Mouse (Mus musculus): ENCODE data around the gene Satb2.
"Not testable (repeated sequence)": the region's sequence is repeated elsewhere in the genome, so short reads cannot be mapped to it uniquely, and the experiment has no call there.

Gene Satb2

DNA sequence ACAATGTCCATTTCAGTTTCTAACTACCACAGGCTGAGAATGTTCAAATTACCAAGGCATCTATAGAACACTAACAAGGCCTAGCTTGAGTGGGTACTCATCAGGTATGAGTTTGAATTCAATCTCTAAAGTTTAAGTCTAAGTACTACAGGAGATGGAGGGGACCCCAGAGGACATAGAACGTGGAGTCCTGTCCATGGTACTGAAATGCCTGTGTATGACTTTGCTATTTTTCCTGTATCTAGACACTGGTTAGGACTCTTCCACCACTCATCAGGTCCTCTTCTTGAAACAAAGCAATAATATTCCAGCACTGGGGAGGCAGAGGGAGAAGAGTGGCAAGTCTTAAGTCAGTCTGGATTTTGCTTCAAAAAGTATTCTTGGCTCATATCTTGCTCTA, 139.5 kb downstream of the Satb2 start:
- in situ Hi-C loops (cut with MboI, MseI) = no loop called here

DNA sequence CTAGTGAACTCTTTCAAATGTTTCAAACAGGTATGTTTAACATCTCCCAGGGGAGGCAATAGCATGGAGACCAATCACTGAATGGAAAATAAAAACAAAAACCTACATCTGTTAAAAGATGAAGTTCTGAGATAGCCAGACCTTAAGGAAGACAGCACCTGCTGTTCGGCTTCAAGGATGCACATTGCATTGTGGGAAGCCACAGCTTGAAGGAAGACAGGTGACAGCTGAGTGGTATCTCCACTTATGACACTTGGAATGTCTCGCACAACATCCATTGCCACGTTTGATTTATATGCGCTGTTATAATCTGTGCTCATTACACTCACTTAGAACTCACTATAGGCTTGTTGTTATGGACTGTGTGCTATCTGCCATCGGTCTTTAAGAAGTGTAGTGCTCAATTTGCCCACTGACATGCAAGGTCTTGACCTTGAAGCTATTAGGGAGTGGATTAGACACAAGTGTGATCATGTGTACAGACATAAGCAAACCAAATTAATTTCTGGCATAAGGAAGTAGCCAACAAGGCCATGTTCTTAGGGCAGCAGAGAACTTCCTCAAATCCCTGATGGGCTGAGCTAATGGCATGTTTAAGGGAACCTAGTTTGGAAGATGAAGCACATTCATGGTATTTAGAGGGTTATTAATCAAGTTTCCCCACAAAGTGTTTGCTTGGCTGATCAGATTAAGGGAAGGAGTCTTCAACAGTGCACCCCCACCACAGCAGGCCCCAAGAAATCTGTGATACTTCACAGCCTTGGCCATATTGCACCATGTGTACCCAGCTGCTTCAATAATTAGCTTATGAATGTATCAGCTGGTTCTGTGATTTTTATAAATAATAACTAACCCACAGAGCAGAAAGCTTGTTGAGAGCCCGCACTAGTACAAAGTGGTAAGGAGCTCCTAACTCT, 144.2 kb downstream of the Satb2 start:
- in situ Hi-C loops (cut with MboI, MseI) = no loop called here

DNA sequence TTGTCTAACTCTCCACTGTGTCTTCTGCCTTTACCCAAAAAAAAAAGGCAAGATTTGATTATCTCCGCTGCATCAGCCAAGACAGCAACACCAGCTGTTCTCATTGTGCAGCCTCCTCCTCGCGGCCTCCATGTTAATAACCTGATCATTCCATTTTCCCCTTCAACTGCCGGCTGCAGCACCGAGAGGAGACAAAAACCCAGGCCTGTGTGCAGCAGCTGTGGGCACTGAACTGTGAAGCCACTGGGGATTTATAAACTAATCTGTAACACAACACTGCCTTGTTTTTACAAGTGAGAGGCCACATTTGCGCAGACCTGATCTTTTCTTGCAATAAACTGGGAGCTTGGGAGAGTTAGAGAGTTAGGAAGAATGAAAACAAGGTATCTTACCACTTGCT, 145.1 kb downstream of the Satb2 start:
- in situ Hi-C loops (cut with MboI, MseI) = no loop called here

DNA sequence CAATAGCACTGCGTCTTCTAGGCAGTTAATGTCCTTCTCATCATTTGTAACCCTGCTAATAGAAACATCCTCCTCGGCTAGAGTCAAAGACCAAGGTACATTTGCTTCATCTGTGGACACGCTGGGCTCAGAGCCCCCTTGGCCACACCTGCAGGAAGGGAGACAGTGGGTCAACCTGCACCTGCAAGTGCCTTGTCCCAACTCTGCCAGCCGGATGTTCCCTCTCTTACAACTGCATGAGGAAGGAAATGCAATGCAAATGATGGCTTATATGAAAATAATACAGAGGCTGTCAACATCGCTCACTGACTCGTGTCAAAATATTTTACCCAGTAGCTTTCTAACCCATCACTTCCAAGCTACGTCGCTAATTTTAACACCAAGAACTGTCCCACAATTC, 145.7 kb downstream of the Satb2 start:
- in situ Hi-C loops (cut with MboI, MseI) = no loop called here

DNA sequence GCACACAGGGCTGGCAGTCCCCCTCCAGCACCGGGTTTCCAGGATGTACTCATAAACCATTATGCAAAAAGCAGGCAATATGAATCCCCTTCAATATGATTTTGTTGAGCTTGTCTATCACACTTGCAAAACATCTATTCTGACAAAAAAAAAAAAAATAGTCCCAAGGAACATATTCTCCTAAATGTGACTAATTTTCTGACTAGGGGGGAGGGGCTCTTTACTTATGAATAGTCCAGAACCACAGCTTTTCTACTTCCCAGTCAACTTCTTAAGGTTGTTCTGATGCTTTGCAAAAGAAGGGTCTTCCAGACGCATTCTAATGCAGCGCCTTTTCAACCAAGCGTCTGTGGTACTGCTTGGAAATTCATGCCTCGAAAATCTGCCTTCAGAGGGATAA, 155.7 kb downstream of the Satb2 start:
- in situ Hi-C loops (cut with MboI, MseI) = no loop called here

DNA sequence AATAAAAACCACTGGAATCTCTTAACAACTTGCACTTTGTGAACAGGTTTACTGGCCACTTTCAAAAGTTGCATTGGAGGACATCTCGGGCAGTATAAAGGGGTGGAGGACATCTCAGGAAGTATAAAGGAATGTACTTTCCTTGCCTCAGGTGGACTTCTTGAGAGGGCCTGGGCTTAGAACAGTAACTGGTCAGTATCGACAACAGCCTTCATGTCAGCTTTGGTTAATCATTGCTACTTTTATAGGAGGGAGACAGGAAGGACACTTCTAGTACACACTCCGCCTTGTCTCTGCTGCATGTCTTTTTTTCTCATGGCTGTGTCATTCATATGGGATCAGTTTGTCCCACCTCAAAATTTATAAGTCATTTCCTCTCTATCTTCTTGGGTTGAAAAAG, 156.4 kb downstream of the Satb2 start:
- in situ Hi-C loops (cut with MboI, MseI) = no loop called here

DNA sequence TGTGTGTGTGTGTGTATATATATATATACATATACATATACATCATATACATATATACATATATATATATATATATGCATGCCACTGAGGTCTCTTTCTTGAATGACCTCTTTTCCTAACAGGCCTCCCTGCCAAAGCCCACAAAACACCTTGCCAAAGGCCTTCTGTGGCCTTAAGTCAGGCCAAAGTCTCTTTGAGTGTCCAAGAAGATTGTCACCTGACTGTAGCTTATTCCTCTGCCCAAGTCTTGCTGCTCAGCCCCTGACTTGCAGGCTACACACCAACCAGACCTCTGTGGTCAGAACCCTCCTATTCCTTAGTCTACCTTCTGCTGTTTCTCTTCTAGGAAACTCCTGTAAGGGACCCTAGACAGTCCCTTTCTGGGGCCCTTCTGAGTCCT, 164.9 kb downstream of the Satb2 start:
- in situ Hi-C loops (cut with MboI, MseI) = no loop called here

DNA sequence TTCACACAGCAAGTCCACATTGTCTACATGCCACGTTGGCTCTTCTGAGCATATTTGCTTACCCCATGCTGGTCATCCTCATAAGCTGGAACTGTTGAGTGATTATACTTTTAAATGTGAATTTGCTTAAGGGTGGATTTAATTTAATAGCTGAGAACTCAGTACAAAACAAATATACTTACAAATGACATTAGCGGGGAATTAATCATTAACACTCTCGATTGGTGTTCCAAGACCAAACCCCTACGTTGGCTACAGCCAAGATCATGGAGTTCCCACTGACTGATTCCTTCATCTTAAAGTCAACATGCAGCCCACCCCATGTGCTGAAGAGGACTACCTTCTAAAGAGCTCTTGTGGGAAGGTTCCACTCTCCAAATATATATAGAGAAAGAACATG, 165.5 kb downstream of the Satb2 start:
- in situ Hi-C loops (cut with MboI, MseI) = no loop called here

DNA sequence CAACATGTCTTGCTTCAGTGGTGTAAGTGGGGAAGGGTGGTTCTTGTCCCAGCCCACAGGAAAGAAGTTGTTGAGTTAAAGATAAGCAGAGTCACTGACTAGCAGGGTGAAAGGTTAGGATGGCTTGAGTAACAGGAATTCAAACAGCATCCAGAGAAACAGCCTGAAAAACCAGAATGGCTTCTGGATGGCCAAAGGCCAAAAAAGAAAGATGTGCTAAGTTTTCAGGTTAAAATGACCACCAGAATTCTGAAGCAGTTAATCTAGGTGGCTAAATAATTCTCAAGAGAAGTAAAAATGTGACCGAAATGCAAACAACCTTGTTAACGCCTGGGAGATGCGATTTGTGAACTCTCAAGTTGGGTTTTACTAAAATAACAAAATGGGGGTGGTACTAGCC, 167.0 kb downstream of the Satb2 start:
- in situ Hi-C loops (cut with MboI, MseI) = no loop called here

DNA sequence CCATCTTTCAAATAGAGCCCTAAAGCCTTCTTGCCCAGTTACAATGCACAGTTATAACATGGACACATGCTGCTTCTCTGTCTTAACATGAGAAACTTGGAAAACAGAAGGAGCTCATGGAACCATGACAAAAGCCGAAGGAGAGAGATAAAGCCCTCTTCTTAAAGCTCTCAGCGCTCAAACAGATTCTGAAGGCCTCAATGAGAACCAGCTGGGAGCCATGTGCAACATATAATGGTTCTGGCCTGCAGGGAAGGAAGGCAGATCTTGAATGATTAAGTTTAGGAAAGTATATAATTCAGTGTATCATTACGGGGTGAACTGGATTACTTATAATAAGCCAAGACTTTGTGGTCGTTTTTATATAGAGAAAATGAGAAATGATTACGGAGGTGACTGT, 172.4 kb downstream of the Satb2 start:
- in situ Hi-C loops (cut with MboI, MseI) = no loop called here

DNA sequence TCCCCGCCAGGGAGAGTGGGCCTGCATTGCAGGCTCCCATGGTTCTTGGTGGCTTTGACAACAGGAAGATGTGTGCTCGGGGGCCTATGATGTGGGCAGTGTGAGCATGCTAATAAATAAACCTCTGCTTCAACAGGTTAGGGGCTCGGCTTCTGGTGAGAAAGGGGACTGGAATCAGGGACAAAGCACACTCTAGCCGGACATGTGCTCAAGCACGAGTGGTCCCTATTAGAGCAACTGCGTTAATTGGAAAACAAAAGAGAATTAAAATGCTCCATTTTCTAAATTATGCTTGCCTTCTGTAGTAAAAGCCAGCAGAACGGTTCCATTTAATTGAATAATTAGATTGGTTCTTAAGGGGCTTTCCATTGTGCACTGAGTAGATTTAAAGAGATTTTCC, 177.8 kb downstream of the Satb2 start:
- in situ Hi-C loops (cut with MboI, MseI) = no loop called here

DNA sequence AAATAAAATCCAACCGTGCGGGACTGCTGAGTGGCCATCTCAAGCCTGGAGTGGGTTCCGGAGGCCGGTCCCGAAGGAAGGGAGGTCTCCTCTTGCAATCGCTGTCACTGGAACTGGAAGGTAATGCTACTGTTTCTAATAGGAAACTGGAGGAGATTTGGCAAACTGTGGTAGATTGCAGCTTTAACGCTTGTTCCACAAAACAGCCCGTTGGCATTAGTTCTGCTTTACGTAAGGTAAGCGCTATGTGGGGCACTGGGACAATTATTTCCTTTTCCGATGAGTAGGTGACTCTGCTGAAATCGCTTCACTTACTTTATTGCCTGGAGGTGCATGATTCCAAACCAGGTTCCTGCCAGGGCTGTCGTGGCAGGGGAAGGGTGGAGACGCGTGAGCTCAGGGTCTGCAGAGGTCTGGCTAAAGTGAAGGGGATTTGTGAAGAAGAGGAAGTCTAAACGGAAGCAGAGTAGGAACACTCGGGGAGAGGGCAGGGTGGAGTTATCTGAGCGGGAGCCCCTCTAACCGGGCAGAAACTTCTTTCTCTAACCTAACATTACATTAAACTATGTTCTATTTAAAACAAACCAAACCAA, 183.3 kb downstream of the Satb2 start:
- in situ Hi-C loops (cut with MboI, MseI) = no loop called here

DNA sequence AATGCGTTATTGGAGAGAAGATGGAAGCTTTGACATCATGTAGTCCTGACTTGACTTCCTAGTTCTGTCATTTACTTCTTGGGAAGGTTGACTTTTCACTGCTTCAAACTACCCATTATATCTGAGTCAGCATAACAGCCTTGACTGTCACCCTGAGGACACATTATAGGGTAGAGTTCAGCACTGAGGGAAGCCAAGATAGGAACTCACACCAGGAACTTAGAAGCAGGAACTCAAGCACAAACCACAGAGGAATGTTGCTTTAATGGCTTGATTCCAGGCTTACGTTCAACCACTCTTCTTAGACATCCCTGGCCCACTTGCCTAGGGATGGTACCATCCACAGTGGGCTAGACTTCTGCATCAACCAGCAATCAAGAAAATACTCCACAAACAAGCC, 188.8 kb downstream of the Satb2 start:
- in situ Hi-C loops (cut with MboI, MseI) = no loop called here

DNA sequence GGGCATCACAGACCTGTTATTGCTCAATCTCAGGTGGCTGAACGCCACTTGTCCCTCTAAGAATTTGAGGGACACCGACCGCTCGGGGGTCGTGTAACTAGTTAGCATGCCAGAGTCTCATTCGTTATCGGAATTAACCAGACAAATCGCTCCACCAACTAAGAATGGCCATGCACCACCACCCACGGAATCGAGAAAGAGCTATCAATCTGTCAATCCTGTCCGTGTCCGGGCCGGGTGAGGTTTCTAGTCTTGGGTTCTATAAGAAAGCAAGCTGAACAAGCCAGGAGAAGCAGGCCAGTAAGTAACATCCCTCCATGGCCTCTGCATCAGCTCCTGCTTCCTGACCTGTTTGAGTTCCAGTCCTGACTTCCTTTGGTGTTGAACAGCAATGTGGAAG, 196.3 kb downstream of the Satb2 start:
- in situ Hi-C loops (cut with MboI, MseI) = not testable (repeated sequence)

DNA sequence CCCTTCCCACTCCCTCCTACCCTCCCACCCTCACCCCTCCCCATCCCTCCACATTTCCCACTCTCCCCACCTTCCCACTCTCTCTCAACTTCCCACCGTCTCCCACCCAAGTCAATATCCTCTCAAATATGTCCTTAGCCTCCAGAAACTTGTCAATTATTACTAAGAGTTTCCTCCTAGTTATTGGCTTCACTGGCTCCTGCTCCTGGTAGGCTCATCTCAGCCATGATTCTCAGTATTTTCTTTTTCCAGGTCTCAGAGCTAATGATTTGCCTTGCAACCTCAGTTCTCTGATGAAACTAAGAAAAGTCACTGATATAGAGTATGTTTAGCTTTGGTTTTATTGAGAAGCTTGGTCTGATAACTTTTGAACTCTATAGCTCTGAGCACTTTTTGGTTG, 214.2 kb downstream of the Satb2 start:
- in situ Hi-C loops (cut with MboI, MseI) = no loop called here

DNA sequence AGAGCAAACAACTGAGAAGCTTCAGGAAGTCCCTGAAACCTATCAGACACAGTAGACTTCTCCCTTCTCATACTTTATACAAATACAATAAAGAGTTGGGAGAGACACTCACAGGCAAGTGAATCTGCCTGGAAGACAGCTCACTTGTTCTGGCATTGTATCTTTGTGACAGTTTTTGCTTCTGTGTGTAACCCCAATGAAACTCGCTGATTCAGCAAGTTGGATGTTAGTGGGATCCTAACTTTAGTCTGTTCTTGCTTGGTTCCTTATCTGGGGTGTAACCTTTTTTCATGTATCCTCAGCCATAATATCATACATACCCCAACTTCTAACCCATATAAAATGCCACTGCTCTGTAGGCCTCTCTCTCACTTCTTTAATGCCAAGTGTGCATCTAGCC, 216.9 kb downstream of the Satb2 start:
- in situ Hi-C loops (cut with MboI, MseI) = no loop called here

DNA sequence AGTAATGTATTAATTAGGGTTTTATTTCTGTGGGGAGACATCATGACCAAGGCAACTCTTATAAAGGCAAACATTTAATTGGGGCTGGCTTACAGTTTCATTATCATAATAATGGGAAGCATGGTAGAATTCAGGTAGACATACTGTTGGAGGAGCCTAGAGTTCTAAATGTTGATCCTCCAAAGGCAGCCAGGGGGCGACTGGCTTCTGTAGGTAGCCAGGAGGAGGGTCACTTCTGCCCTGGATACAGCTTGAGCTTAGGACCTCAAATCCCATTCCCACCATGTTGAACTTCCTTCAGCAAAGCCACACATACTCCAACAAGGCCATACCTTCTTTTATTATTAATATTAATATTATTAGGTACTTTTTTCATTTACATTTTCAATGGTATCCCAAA, 225.2 kb downstream of the Satb2 start:
- in situ Hi-C loops (cut with MboI, MseI) = no loop called here

DNA sequence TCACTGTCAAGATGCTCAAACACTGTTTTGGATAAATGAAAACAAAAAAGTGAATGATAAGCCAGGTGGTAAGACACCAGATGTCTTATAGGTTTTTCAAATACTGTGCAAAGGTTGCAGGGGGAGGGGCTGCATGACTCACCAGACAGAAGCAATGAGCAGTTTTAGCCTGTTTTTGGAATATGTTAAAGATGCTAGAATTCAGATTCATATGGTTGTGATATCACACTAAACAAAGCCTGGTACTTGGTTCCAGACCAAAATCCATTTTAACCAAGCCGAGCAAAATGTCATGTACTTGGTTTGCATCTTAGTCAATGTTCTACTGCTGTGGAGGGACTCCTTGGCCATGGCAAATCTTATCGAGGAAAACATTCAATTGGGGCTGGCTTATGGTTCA, 227.8 kb downstream of the Satb2 start:
- in situ Hi-C loops (cut with MboI, MseI) = no loop called here

DNA sequence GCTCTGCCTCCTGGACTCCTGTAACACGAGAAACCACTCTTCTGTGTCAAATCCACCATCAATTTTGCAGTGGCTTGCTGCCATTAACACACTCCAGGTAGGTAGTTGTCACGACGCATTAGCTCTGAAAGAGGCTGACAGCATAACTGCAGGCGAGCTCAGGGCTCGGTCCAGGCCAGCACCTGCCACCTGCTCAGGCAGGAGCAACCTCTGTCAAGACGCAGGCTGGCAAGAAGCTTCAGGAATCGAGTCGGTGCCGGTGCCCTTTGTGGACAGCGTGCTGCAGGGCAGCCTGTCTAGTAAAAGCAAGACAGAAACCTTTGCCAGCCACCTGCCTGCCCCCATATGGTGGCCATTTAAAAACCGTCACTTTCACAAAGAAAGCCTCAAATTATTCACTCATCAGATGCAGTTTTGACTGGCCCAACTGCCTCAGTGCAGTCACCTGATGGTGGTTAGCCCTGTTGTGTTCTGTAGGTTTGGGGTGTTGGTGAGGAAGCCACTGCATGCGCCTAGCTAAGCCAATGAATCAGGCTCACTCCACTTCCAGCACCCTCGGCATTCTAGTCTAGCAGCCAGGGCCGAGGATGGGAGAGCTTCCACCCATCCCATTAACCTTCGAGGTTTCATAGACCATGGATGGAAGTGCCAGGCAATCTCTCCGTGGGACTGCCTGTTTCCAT, 228.7 kb downstream of the Satb2 start:
- in situ Hi-C loops (cut with MboI, MseI) = no loop called here

DNA sequence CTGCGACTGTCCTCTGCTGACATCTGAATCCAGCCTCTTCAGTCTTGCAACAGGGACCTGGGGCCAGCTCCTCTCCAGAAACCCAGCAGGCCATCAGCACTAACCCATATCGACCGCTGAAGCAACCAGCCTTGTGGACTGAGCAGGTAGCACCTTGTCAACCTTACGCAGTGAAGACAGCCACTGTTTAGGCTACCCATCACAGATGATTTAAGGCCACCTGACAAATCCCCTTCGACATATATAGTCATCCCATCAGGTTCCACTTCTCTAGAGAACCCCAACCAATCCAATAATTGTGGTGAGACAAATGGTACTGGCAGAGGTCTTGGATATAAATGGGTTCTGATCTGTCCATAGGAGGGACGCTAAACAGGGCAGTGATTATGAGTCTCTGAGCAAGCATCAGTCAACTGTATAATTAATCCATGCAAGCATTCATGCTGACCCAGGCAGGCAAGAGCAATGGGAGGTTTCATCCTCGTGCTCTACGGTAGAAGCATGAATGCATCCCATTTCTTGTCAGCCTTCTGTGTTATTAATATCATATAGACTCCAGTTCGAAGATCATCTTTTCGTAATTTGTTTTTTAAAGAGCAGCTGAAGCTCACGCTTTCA, 229.5 kb downstream of the Satb2 start:
- in situ Hi-C loops (cut with MboI, MseI) = no loop called here
